Mouse (Mus musculus): ENCODE measurements around the gene Olfr976.
"Not testable (repeated sequence)": the region's sequence is repeated elsewhere in the genome, so short reads cannot be mapped to it uniquely, and the experiment has no call there.

Olfr976 gene

DNA sequence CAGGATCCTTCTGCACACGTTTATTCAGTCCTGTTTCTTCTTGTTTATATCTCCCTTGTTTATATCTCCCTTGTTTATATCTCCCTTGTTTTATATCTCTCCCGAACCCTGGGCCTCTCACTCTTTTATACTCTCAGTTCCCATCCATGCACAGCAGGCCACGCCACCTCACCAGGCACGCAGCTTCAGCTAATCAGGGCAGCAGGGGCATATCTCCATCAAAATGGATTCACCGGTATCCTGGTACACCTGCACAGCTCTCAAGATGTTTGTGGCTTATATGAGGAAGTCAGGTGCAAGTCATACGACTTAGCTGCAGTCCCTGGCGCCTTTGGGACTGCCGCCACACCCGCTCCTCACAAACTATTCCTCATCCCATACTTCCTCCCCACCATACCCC is at the start of gene Olfr976:
TSS of gene Olfr976 (minus strand) at position 101 of the 400 bp plus-strand sequence.
- DNase-seq (ENCODE audit: low spot score), result not testable (repeated sequence)

GRCm38 (mm10) chr9:40009482-40009881 is 48.5 kb upstream of the Olfr976 start, which contains the start of gene Olfr980:
Gene Olfr980, minus strand, starts transcription at chr9:40009582.
- no peak for DNase-seq (ENCODE audit: low spot score)

DNA sequence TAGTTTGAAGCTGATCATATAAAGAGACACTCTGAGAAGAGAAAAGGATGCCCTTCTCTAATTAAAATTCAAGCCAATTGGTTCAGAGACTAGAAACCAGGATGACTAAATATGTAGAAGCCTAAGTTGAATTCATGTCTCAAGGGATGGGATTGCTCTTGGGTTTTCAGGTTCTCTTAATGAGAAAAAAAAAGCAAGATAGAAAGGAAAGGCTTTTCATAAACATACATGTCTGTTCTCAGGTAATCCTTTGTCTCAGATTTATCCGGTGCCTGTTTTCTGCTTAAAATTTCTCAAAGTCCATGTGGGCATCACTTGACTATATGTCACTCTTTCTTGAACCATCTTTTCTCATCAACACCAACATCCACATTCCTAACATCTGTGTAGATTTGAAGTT is 42.4 kb upstream of the Olfr976 start, which contains the start of gene Olfr979:
TSS of gene Olfr979 (minus strand) at position 101 of the 400 bp plus-strand sequence.
- no peak for DNase-seq (ENCODE audit: low spot score)

DNA sequence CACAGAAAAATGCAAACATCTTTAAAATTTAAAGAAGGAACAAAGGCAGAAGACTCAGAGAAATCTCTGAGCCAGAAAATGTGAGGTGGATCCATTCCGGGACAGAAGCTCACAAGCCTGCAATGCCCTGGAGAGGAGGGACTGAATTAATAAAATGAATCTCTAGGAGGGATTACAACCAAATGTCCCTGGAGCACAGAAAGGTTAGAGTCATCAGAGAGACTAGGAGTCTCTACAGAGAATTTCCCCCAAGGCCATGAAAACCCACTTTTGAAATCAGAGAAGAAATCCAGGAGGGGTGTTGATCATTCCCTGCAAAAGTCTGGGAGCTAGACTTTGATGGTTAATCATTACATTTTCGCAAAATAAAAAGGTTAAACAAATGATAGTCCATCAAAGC is 30.9 kb upstream of the Olfr976 start, which contains the start of gene Olfr978:
TSS of gene Olfr978 (plus strand) at position 301 of the 400 bp plus-strand sequence.
- DNase-seq (ENCODE audit: low spot score), result no peak

DNA sequence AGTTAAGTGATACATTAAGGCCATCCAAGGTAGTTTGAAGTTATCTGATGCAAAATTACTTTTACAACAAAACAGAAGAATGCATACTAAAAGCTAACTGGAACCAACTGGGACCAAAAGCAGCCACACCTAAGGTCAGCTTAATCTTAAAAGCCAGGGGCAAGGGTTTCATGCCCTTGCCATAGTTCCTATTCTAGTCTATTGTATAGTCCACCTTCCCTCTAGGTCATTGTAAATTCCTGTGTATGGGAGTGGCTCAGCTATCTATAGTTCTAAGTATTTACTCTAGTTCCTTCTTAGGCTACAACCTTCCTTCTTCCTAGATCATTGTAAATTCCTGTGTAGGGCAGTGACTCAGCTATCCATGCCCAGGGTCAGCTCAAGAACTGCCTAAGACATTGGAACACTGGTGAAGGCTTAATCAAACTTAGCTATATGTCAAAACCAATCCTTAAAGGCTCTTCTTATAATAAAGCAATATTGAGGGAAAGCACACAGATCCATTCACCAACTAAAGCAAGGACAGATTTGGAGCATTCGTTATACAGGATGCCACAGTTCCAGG is 15.7 kb upstream of the Olfr976 start:
- not testable (repeated sequence) for DNase-seq (ENCODE audit: low spot score)

- DNase-seq (ENCODE audit: low spot score), result no peak
Observed at GRCm38 (mm10) chr9:39951946-39952345, 9.0 kb downstream of the Olfr976 start, which contains the start of gene Olfr975. Gene Olfr975, minus strand, starts transcription at chr9:39952046.

GRCm38 (mm10) chr9:39937201-39937600 is 23.7 kb downstream of the Olfr976 start, which contains the start of gene Olfr974:
Gene Olfr974, plus strand, starts transcription at chr9:39937501.
- DNase-seq (ENCODE audit: low spot score), result no peak

DNA sequence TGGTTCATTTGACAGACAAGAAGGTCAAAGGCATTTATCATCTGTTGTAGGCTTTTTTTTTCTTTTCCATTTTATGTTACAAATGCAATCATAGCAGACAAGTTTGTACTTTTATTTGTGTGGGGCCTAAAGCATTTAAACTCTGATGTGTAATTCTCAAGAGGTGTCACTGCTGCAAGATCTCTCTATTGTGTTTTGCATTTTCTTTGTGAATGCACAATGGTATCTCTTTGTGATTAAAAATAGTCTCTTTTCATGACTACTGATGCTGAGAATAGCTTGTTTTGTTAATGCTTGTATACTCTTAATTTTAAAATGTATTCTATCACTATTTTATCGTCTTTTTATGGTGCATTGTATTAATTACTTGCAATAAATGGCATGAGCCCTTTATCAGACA is 32.1 kb downstream of the Olfr976 start:
- DNase-seq (ENCODE audit: low spot score), result not testable (repeated sequence)

DNA sequence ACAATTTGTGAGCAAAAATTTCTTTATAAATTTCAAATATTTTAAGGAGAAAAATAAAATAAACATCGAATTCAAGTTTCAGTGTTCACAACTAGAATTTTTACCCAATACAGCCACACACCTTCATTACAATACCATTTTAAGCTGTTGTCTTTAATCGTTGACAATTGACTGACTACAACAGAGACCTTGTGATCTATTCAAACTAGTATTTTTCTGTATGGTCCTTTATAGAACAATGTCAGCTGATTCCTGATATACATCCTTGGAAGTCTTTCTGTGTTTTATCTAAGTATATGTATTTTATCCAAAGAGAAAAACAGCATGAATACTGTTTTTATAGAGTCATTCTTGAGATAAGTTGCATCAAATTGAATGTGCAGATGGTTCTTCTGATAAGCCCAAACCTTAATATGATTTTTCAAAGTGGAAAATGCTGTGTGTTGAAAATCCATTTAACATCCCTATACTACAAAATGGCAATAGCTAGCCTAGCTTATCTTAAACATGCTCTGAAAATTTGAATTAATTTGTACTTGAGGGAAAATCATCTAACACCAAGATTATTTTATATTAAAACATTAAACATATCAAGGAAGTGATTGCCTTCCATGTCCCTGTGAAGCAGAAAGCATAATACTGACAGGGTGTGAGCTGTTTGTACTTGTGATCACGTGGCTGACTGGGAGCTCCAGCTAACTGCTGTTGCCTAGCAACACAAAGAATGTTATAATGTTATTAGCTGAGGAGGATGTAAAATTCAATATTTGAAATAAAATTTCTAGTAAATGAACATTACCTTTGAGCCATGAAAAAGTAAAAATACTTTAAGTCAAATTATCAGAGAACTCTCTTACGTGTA is 32.7 kb downstream of the Olfr976 start:
- DNase-seq (ENCODE audit: low spot score), result not testable (repeated sequence)

DNA sequence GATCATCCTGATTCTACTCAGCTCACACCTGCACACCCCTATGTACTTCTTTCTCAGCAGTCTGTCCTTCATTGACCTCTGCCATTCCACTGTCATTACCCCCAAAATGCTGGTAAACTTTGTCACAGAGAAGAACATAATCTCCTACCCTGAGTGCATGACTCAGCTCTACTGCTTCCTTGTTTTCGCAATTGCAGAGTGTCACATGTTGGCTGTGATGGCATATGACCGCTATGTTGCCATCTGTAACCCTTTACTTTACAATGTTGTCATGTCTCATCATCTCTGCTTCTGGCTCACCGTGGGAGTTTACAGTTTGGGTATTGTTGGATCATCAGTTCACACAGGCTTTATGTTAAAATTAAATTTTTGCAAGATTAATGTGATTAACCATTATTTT is 51.0 kb downstream of the Olfr976 start:
- no peak for DNase-seq (ENCODE audit: low spot score)

- no peak for DNase-seq (ENCODE audit: low spot score)
Observed at GRCm38 (mm10) chr9:39907036-39907435, 53.9 kb downstream of the Olfr976 start, which contains the start of gene Olfr229. Gene Olfr229, plus strand, starts transcription at chr9:39907336.

DNA sequence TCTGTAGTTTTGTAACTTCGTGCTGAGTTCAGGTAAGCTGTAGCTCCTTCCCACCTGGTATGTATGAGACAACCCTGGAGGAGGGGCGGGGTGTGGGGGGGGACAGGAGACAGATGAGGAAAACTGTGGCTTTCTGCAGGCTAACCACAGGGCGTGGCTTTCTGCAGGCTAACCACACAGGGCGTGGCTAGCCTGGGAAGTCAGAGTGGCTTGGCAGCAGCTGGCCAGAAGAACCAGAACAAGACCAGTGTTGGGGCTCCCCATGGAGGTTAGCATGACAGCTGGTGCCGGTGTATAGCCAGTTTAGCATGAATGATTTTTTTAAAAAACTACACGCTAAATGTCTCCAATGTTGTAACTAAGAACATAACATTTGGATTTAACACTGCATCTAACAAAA is 55.8 kb downstream of the Olfr976 start:
- no peak for DNase-seq (ENCODE audit: low spot score)

All from lung, postnatal 25 days (tissue).